Mouse (Mus musculus) erythroblast, adult 5-6 weeks (primary cell): ENCODE data around the gene Ubox5. TPM values are rescaled to one million over a fixed set of nuclear protein-coding genes. Genes with fewer than 3 reads are reported as not detected.

ENCODE experiments used
- ATAC-seq: replicated peaks from 2 replicates; pipeline ENCODE4 v1.8.0; 2016; ENCODE audit warnings: moderate number of reproducible peaks, mild to moderate bottlenecking, moderate TSS enrichment, inconsistent platforms; ENCODE audit not compliant: poor library complexity, low FRiP score, severe bottlenecking
- total RNA-seq, 2 experiments: library from RNA; stranded (forward) in 1 of 2; stranded (reverse) in 1 of 2; fragments of 150-400 nt in 1 of 2; fragments of 200-764, 138-1000 nt in 1 of 2; gene quantifications; 2 replicates each; pipeline versions ENCODE4 v1.2.3 to v1.2.4; 2015 to 2017; ENCODE audit warnings: low replicate concordance in 2 of 2

The Ubox5 gene
- total RNA-seq, 2 experiments from 2014 or later: 0.68 to 3.8 TPM

DNA sequence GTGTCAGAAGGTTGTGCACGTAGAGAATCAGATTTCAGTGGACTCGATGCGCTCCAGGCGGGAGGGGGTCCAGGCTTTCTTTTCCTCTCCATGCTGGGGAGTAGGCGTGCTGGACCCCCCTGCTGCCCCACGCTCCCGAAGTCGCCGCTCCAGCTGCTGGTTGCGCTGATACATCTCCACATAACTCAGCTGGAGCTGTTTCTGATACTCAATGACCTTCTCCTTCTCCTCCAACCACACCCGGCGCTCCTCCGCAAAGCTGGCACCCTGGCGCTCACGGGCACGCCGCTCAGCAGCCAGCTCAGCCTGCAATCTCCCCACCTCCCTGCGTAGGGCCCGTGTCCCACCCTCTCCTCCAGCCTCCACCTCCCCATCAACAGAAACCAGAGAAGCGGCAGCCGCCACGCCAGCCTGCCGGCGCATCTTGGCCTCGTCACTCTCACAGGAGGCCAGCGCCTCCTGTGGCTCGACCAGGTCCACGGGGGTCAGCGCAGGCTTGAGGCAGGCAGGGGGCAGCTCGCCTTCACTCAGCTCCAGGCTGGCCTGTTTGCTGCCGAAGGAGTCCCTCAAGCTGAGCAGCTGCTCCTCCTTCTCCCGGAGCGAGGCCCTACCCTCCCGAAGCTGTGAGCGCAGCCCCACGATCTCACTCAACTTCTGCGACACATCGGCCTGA, 5.0 kb upstream of the Ubox5 start:
- no peak for ATAC-seq

DNA sequence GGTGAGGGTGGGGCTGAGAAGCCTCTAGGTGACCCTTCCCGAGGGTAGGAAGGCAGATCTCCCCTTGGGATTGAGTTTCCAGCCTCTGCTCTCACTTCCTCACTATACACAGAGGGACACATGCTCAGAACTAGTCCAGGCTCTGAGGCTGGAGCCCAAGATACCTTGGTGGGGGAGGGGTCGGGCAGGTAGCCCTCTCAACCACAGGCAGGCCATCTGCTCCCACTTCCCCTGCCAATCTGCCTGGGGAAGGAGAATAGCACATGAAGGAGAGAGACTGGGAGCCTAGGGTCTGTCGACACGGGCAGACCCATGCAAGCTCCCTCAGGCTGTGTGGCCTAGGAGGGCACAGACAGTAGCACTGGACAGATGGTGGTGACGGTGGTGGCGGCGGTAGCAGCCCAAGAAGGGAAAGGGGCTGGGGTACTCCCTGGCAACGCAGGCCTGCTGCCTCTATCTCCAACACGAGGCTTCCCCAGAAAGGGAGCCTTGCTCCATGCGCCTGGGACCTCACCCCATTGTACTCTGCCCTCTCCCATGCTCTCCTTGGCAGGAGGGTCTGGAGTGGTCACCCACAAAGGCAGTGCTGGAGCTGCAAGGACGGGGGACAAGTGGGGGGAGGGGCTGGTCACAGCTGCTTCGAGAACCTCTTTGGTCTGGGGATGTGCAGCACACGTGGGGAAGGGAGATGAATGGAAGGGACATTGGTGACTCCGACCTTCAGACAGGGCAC, 4.3 kb upstream of the Ubox5 start:
- no peak for ATAC-seq

DNA sequence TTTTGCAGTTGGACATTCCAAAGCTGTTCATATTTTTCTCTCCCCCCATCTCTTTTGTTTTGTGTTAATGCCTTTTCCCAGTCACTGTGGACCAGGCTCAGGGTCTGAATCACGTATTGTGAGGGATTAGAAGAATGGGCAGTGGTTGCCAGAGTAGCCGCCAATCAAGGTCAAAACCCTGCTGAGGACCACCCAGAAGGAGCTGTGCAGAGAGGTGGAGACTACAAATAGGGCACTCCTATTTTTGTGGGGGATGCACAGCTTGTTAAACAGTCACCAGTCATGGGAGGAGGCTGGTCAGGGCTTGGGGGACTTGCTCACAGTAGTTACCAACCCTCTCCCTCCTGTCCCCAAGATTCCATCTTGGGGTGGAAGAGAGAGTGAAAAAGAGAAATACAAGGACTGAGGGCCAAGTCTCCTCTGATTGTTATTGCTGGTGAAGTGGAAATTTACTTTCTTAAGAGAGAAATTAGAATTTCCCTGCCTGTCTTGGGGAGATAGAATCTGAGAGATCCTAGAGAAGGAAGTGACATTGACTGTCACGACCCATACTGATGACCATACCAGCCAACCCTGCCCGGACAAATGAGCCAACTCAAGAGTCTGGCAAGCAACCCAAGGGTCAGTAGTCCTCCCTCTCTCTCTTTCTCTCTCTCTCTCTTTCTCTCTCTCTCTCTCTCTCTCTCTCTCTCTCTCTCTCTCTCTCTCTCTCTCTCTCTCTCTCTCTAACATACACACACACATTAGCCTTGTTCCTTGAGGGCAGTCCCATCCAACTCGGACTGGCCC, 3.2 kb upstream of the Ubox5 start:
- ATAC-seq: no peak

DNA sequence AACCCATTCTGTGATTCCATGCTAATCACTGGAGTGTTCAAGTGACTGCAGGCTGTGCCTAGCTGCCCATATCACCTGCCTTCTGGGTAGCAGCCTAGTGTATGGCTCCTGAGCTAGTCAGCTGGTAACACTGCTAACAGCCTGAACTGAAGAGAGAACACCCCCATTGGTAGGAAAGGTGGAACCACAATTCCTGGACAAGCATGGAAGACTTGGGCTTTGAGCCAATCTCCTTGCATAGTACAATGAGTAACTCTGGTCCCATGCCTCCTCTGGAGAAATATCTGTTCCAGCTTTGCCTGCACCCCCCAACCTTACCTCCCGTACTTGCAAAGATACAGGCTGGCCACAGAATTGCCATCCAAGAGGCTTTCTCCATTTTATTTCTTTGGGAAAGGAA, 2.6 kb upstream of the Ubox5 start:
- no peak for ATAC-seq

DNA sequence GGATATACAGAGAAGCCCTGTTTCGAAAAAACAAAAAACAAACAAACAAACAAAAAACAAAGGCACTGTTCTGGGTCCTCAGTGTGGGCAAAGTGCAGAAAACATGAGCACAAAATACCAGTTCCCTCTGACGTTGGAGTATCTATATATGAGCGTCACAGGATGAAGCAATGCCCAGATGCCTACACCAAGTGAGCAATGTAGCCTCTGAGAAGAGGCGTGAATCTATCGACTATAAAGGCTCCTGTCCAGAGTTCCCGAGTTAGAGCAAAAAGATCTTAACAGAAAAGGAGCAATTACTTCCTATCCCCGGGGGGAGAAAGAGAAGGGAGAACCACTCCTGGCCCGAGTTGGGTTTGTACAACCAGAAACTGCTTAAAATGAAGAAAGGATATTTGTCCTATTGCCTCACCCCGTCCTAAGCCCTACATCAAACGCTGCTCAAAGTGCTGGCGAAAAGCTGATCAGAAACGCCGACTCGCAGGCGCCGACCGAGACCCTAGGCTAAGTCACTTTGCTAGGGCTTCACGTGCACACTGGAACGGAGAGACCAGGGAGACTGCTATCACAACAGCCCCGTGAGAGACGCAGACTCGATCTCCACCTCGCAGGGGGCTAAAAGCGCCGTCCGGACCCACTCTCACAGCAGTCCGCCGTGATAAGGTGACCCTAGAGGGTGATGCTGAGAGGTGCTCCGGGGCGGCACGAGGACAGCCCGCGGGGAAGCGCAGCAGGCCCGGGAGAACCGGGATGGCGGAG, 579 bp downstream of the Ubox5 start:
- ATAC-seq: peak; percentile 72

DNA sequence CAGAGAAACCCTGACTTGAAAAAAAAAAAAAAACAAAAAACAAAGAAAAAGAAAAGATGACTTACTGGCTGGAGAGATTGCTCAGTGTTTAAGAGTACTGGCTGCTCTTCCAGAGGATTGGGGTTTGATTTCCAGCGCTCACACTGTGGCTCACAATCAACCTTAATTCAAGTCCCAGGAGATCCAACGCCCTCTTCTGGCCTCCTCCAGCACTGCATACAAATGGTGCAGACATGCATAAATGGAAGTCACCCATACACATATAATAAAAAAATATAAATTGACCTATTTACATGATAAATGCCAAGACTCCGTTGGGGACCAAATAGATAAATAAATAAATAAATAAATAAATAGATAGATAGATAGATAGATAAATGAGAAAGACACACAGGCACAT, 1.4 kb downstream of the Ubox5 start:
- no peak for ATAC-seq

DNA sequence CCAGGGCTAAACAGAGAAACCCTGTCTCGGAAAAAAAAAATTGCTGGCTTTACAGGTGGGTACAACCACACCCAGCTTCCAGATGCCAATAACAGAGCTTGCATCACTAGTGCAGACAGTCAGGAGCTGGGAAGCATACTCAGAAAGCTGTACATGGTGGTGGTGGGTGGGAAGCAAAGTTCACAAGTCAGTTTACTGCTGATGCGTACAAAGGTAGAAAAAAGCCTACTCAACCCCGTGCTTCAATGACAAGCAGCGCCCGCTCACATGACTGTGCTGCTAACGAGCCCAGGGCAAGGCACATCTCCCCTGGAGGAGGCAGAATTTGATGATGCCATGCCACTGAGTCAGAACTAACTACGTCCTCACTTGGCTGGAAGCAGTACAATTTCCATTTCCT, 10.9 kb downstream of the Ubox5 start:
- no peak for ATAC-seq

DNA sequence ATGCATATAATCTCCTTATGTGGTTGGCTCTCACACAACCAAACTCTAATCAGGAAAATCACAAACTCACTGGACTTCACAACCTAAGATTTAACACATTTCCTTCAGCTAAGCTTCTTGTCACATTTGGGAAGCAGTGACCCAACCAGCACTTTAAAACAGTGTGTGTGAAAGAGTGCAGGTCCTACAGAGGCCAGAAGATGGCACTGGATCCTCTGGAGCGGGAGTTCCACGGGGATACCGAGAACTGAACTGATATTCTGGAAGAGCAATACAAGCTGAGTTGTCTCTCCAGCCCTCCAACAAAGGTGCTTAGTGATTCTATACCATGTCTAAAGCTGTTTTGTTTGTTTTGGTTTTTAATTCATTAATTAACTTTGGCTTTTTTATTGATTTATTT, 16.7 kb downstream of the Ubox5 start:
- peak; percentile 63; the same call in 1 of the 2 replicates for ATAC-seq

DNA sequence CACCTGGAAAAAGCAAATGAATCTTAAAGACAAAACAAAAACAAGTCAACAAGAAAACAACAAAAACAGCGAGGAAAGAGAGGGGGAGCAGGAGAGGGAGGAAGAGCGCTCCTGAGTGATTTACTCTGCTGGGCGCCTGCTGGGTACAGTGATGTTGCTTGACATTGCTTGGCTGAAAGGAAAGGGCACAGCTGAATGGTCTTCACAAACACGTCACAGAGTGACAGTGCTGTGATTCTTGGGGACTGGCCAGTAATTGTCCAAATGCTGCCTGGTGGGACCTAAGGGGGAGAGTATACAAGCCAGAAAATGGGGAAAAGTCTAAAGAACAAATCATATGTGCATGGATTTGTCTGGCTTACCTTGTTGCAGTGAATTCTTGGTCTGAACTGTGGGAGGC, 27.6 kb downstream of the Ubox5 start:
- ATAC-seq: no peak

DNA sequence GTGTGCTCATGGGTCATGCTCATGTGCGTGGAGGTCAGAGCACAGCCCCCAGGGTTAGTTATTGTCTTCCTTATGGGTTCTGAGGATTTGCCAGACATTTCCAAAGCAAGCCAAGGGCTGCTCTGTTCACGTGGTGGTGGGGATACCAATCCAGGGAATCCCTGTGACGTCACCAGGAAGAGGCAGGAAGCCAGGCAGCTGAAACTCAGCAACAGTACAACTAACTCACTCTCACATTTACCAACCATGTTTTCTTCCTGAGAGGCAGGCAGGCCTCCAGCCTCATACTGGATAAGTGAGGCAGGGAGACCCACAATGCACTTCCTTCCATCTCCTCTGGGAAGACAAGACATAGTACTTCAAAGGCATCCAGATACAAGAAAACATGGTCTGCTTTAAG, 31.4 kb downstream of the Ubox5 start:
- no peak for ATAC-seq

DNA sequence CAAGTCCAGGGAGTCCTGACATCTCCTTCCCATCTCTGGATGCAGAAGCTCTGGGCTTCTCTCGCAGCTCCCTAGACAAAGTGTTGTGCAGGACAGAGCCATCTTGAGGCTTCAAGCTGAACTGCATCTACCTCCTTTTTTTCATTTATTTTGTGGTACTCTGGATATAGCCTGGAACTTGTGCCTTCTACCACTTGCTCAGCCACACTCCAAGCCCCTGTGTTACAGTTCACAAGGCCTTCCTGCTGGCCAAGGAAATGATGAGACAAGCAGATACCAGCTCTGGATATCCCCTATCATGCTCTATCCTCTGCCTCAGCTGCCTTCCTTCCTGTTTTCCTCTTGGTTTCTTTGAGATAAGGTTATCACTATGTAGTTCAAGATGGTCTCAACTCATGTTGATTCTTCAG, 32.2 kb downstream of the Ubox5 start:
- 0 out of 2 replicates have a peak, but pooled peaks have one; percentile 46 for ATAC-seq

DNA sequence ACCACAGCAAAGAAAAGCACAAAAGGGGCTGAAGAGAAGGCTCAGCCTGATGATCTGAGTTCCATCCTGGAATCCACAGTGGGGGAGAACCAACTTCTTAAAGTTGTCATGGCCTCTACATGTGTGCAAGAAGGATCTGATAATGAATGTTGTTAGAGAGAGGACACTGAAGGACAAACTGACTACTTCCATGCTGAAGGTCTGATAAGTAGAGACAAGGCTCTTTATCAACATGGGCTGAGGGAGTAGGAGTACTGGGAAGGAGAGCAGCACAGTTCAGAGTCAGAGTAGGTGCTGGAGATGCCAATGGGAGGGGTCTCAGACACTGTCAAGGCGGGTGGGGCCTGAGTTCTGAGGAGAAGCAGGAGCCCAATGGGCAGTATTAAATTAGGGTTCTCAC, 34.2 kb downstream of the Ubox5 start:
- no peak for ATAC-seq

DNA sequence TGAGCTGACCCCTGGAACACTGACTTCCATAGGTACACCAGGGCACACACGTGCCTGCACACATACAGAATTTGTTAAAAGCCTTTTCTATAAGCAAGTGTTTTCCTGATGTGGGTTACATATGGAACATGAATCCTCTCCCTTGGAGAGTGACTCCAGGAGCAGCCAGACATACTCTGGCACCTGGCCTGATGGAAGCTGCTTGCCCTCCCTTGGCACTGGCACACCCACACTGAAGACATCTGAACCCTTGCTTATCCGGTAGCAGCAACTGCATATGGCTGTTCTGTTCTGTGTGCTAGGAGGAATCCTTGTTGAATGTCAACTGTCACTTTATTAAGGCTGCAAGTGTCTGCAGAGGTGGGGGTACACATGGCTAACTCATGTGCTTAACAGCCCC, 38.8 kb downstream of the Ubox5 start:
- no peak for ATAC-seq

DNA sequence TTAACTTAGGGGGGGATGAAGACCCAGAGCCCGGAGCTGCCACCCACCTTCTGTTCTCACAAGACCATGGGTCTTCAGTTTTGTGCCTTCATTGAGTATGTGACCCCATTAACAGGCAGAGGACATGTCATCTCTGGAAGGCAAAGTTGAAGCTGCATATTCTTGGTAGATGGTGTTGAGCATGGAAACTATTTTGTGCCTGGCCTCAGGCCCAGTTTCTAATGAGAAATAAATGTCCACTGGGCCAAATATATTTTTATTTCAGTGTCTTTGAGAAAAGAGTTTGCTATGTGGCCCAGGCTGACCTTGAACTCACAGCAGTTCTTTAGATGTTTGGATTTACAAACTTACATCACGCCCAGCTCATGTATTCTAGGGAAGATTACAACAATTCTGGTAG, 40.1 kb downstream of the Ubox5 start:
- no peak for ATAC-seq

DNA sequence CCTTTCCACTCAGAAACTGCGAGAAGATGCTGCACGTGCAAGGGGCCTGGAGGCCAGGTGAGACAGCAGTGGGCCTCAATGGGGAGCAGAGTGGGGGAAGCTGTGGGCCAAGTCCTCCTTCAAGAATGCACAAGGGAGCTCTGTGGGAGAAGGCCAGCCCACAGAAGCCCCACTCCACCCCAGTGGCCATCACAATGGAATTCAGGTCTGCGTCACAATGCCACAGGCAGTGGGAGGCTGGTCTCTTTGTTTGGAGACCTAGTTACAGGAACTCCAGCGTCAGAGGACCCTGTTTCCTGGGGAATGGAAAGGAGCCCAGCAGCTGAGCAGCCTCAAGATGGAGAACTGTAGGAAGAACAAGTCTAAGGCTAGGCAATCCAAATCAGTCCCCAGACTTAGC, 40.7 kb downstream of the Ubox5 start:
- ATAC-seq: no peak

DNA sequence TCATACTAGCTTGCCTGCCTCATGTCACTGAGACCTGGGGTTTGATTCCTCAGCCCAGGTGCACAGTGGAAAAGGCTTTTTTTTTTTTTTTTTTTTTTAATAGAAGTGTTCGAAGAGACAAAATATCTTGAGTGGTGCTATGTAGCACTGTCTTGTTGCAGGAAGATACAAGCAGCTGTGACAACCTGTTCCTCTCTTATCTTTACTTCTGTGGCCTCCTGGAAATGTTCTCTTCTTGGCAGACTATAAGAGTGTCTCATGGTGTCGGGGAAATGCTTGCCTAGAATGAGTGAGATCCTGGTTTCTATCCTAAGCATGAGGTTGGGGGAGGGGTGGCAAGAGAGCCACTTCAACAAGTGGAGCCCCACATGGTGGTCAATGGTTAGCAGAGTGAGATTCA, 41.5 kb downstream of the Ubox5 start:
- ATAC-seq: no peak

DNA sequence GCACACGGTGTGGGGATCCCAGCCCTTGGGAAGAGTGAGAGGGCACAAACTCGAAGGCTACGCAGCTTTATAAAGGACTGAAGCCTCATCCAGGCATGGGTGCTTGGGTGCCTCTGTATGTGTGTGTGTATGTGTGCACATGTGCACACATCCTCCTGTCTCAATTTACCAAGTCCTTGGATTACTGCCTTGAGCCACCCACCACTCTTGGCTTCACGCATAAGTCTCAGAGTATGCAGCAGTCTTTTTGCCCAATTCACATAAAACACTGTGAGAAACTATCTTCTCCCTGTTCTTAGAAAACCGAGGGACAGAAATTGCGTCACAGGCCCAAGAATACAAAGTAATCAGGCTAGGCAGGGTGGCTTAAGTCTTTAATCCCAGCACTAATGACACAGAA, 43.8 kb downstream of the Ubox5 start:
- no peak for ATAC-seq

DNA sequence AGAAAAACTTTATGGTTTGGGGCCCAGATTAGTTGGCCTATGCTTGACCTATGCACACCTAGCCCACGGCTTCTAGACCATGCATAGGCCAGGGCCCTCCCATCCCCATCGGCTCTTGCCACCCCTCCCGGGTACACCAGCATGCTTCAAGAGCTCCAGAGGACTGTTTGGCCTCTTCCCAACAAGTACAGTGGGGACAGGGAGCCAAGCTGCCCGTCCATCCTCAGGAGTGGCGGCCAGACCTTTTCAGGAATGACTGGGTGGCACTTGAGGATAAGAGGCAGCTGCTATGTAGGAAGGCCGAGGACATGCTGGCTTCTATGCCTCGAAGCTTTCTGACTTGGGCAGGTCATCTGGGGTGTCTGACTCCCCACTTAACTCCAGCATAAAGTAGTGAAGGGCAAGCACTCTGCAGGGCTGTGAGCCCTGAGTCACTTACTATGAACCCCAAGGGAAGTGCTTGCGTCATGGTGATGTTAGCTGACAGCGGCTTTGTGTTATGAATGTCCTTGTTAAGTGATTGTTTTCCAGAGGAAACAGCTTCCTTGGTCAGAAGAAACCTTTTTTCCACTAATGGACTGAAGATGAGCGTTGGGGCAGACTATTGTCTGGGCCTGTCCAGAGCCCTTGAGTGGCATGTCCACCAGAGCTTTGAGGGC, 45.8 kb downstream of the Ubox5 start:
- ATAC-seq: no peak

DNA sequence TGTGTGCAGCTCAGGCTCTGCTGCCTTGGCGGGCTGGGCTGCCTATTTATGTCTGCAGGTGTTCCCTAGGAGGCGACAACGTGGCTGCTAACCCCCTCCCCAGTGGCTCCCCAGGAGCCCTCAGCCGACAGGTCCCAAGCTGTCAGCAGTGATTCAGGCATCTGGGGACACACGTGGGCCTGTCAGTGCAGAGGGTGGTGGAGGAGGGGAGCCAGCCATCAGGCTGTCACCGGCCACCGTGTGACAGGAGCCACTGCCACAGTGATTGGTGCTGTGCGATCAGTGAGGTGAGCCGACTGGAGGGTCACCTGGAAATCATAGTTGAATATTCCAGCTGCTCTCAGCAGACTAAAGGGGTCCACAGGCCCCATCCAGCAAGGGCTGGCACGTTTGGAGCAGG, 47.3 kb downstream of the Ubox5 start, which contains the start of gene Avp:
Gene Avp, minus strand, starts transcription at position 3 of the 400 bp plus-strand sequence.
- no peak for ATAC-seq

DNA sequence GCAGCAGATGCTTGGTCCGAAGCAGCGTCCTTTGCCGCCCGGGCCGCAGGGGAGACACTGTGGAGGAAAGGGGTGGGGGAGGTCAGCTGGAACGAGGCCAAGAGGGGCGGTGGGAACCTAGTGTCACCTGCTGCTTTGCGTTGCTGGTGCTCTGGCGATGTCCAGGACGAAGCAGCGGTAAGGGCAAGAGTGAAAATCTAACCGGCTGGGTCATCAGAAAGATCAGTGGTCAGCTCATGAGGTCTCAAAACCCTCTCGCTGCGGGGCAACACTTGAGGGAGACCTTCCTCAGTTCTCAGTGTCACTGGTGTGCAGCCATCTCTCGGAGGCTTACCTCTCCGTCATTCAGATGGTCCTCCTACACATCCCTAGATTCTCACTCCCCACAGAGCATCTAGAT, 48.6 kb downstream of the Ubox5 start:
- no peak for ATAC-seq
